Mouse (Mus musculus) intestine, embryonic 15.5 days (tissue): ENCODE data around the gene Xylt1. TPM values are rescaled to one million over a fixed set of nuclear protein-coding genes. Genes with fewer than 3 reads are reported as not detected.

Experiments used
- ATAC-seq: fragments of 200-750 bp; cut with Nextera tagmentation; 2 replicates; pipeline ENCODE4 v1.8.0; 2017; ENCODE audit warnings: moderate TSS enrichment, moderate library complexity
- H3K27ac ChIP-seq: fragments of 300-500 bp; sonication (generic); 2 replicates; pipeline ENCODE4 v1.5.1; 2015; ENCODE audit warnings: mild to moderate bottlenecking, inconsistent platforms
- H3K27me3 ChIP-seq: fragments of 300-500 bp; sonication (generic); replicated peaks from 2 replicates; pipeline ENCODE4 v1.6.1; 2015; ENCODE audit warnings: inconsistent platforms
- H3K36me3 ChIP-seq: fragments of 300-500 bp; sonication (generic); 2 replicates; pipeline ENCODE4 v1.6.1; 2015; ENCODE audit warnings: inconsistent platforms
- H3K4me1 ChIP-seq: fragments of 300-500 bp; sonication (generic); replicated peaks from 2 replicates; pipeline ENCODE4 v1.6.1; 2015; ENCODE audit warnings: inconsistent platforms
- H3K4me2 ChIP-seq: fragments of 300-500 bp; sonication (generic); replicated peaks from 2 replicates; pipeline ENCODE4 v1.6.1; 2015; ENCODE audit warnings: mild to moderate bottlenecking, inconsistent platforms
- H3K4me3 ChIP-seq: fragments of 300-500 bp; sonication (generic); replicated peaks from 2 replicates; pipeline ENCODE4 v1.5.1; 2015; ENCODE audit warnings: inconsistent platforms
- H3K9ac ChIP-seq: fragments of 300-500 bp; sonication (generic); 2 replicates; pipeline ENCODE4 v1.6.1; 2015; ENCODE audit warnings: inconsistent platforms
- H3K9me3 ChIP-seq: fragments of 300-500 bp; sonication (generic); 2 replicates; pipeline ENCODE4 v1.6.1; 2016; ENCODE audit warnings: inconsistent platforms
- WGBS: fragments of 180-500 bp; shearing (Covaris S2); methylation state at CpG from one replicate; pipeline ENCODE4 v1.1.7; 2015; 5-methylcytosine and 5-hydroxymethylcytosine counted together
- polyA plus RNA-seq: library from polyadenylated mRNA; unstranded; fragments of >200 nt; fragmentation: Nextera tagmentation; extraction: Ambion mirVana; gene quantifications from 2 replicates; pipeline ENCODE4 v1.2.1, GENCODE M21; 2015

Gene Xylt1
- 0.68 and 0.87 TPM in 2 replicates for polyA plus RNA-seq

DNA sequence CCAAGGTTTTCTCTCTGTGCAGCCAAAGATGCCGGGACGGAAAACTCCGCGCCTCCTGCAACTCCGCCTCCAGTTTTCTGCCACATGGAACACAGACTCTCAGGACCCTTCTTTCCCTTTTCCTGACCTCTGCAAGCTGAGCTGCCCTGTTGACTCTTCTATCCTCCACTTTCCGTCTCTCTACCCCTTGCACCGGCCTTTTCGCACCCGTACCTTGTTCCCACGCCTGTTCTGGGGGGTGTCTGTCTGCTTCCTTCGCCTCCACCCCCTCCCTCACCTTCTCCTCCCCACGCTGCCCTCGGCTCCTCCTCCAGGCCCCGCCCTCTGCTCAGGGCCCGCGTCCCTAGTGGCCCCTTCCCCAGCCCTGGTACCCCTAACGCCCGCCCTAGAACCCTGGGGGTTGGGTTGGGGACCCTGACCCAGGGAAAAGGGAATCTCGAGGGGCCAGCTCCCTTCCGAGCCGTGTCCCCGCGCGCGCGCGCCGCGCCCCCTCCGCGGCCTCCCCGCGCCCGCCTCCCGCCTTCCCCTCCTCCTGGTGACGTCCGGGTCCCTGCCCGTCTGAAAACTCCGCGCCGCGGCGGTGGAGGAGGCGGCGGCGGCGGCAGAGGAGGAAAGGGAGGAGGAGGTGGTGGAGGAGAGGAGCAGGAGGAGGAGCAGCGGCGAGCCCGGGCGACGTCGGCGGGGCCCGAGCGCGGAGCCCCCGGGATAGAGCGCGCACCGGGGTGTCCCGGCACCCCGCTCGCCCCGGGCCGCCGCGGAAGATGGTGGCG is at the start of gene Xylt1:
Gene Xylt1, plus strand, starts transcription at position 562 of the 770 bp plus-strand sequence.
- under 1% methylated on average over 63 of the region's 69 CpGs for WGBS
- peaks cover 9% of the 10 kb centered on the region for H3K4me1 ChIP-seq

GRCm38 (mm10) chr7:117333936-117334335 is 46.8 kb upstream of the Xylt1 start:
- Histone ChIP-seq H3K27me3 (no peaks in the 10 kb centered on the region), H3K4me3 (no peak overlapping the region), H3K9me3 (no peaks in the 10 kb centered on the region), H3K9ac (no peak overlapping the region), H3K36me3 (no peaks in the 10 kb centered on the region), H3K4me2 (no peak overlapping the region), H3K27ac (no peak overlapping the region), H3K4me1 (no peaks in the 10 kb centered on the region)
- no peak for ATAC-seq
- WGBS = 85% methylated on average over 5 of the region's 5 CpGs

More for the DNA sequence above, at the start of gene Xylt1:
- Histone ChIP-seq H3K36me3 (no peaks in the 10 kb centered on the region), H3K9me3 (no peaks in the 10 kb centered on the region), H3K27me3 (0 out of 2 replicates have a peak, but pooled peaks cover 2% of the 10 kb centered on the region), H3K4me3 (peak within 1 kb of the TSS; percentile 87), H3K9ac (peak within 1 kb of the TSS; percentile 74), H3K4me2 (peak within 1 kb of the TSS; percentile 97), H3K27ac (peak within 1 kb of the TSS; percentile 68)
- peak; percentile 92 for ATAC-seq

DNA sequence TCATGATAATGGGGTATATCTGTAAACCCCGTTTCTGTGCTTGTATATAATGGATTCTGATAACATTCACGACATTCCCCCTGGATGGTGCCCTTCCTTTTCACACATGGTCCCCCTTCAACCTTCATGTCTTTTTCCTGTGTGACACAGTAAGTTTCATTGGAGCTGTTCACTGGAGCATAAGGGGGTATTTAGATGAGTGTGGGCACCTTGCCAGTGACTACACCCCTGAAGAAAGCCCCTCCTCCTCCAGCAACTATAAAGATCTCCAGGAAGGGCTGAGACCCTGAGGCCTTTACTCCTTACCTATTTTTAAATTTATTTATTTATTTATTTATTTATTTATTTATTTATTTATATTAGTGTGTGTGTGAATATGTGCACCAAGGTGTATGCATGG is 24.5 kb upstream of the Xylt1 start:
- H3K4me1 ChIP-seq = no peaks in the 10 kb centered on the region
- WGBS = 89% methylated on average over 2 of the region's 2 CpGs
- no peaks in the 10 kb centered on the region for H3K36me3 ChIP-seq
- ATAC-seq = no peak
- no peaks in the 10 kb centered on the region for H3K27me3 ChIP-seq
- no peak overlapping the region for H3K27ac ChIP-seq
- H3K4me3 ChIP-seq = no peak overlapping the region
- no peak overlapping the region for H3K4me2 ChIP-seq
- no peaks in the 10 kb centered on the region for H3K9me3 ChIP-seq
- no peak overlapping the region for H3K9ac ChIP-seq

DNA sequence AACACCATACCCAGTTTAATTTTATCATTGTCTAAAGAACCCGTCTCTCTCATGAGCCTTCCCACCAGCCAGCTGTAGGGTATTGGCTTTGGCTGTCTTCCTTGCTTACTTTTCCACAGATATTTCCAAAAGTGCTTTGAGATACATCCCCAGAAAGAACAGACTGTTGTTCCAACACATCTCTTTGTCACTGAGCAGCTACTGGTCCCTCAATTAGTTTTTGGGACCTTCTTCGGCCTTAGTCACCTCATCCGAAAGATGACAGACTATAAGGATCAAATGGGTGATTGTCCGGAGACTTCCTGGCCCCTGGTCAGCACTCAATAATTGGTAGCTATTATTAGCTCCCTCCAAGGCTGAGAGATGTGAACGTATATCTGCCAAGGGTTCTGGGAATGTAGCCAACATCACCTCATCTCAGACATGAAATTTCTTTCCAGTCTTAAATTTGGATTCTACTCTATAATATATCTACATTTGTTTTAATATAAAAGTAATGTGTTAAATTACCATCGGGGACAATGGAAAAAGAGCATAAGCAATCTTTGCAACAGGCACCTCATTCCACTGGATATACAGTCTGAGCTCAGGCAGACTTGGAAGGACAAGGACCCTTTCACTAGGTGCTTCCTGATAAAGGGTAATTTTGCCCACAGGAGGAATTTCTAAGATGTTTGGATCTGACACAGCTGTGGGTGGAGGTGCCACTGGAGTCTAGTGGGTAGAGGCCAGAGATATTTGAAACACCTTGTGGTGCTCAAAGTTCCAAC is 23.2 kb upstream of the Xylt1 start:
- no peak overlapping the region for H3K4me3 ChIP-seq
- H3K9me3 ChIP-seq = no peaks in the 10 kb centered on the region
- no peaks in the 10 kb centered on the region for H3K36me3 ChIP-seq
- ATAC-seq = no peak
- H3K27me3 ChIP-seq = no peaks in the 10 kb centered on the region
- no peaks in the 10 kb centered on the region for H3K4me1 ChIP-seq
- no peak overlapping the region for H3K4me2 ChIP-seq
- 62% methylated on average over 6 of the region's 6 CpGs for WGBS
- no peak overlapping the region for H3K9ac ChIP-seq
- H3K27ac ChIP-seq = no peak overlapping the region

DNA sequence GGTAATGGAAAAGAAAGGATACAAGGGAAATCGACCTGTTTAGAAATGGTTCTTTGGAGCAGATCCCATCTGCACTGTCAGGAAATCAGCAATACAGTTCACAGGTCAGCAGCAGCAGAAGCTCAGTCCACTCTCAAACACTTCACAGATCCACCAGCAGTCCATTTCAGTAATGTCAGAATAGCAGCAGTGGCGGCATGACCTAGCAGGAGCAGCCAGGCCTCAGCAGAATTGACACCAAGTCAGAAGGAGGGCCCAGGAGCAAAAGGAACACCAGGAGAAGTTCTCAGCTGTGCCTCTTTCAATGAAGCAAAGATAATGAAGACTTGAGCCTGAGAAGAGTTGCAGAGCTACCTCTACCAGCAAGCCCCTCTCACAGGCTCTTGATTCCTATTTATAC is 19.5 kb upstream of the Xylt1 start:
- no peaks in the 10 kb centered on the region for H3K36me3 ChIP-seq
- H3K4me1 ChIP-seq = no peaks in the 10 kb centered on the region
- WGBS = 81% methylated on average over 2 of the region's 2 CpGs

GRCm38 (mm10) chr7:117362493-117362892 is 18.3 kb upstream of the Xylt1 start:
- Histone ChIP-seq H3K4me3 (no peak overlapping the region), H3K27ac (no peak overlapping the region), H3K9me3 (no peaks in the 10 kb centered on the region), H3K9ac (no peak overlapping the region), H3K27me3 (no peaks in the 10 kb centered on the region), H3K4me2 (no peak overlapping the region), H3K36me3 (no peaks in the 10 kb centered on the region), H3K4me1 (no peaks in the 10 kb centered on the region)
- 84% methylated on average over 4 of the region's 4 CpGs for WGBS
- no peak for ATAC-seq

More for the DNA sequence above, 19.5 kb upstream of the Xylt1 start:
- no peak overlapping the region for H3K9ac ChIP-seq
- H3K4me2 ChIP-seq = no peak overlapping the region
- H3K4me3 ChIP-seq = no peak overlapping the region
- no peak for ATAC-seq
- no peak overlapping the region for H3K27ac ChIP-seq
- no peaks in the 10 kb centered on the region for H3K27me3 ChIP-seq
- no peaks in the 10 kb centered on the region for H3K9me3 ChIP-seq

DNA sequence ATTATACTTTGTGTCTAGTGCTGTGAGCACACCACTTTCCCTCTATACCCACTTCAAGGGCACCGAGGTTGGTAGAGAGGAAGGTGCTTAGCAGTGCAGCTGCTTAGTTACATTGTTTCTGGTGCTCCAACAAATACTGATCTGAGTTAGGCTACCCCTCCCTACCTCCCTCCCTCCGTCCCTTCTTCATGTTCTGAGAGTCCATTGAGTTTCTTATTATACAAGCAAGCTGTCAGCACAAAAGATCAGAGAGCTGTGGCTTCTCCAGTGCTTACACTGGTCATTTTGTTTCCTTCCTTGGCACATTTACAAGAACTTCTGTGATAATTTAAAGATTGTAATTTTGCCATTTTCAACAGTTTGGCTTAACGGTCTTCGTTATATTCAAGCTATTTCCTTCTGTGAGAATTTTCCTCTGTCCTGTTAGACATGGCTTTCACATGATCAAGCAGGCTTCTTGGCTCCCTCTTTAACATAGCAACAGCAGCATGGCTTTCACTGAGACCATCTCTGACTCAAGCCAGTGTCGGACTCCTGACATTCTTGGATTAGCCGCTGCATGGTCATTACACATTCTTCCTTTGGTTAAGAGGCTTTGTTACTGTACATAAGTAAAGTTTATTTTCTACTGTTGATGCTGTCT is 12.0 kb upstream of the Xylt1 start:
- Histone ChIP-seq H3K9ac (no peak overlapping the region), H3K27ac (no peak overlapping the region), H3K9me3 (no peaks in the 10 kb centered on the region), H3K4me2 (no peak overlapping the region), H3K4me1 (no peaks in the 10 kb centered on the region), H3K27me3 (no peaks in the 10 kb centered on the region), H3K36me3 (no peaks in the 10 kb centered on the region), H3K4me3 (no peak overlapping the region)
- 62% methylated on average over 6 of the region's 6 CpGs for WGBS
- no peak for ATAC-seq

DNA sequence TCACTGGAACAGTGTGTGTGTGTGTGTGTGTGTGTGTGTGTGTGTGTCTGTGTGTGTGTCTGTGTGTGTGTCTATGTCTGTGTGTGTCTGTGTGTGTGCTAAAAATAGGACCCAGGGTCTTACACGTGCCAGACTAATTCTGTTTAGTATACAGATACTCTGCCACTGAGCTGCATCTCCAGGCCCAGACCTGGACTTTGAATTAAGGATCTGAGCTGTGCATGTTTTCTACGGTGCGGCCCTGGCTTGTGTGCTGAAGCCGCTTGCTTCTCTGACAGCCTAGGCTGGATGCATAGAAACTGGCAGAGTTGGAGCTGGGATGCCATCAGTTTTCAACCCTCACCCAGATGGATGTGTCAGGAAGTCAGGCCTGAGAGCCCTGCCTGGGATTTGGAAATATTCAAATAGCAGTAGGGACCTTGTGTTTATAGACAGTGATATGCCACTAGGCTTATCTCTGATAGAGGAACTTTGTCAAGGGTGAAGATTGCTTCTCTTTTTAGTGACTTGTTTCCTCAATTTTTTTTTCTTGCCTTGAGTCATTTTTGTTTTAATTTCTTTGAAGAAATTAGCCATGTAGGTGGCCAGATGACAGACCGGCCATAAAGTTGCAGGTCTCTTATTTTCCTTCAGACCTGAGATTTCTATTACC is 11.4 kb upstream of the Xylt1 start:
- ATAC-seq = no peak

GRCm38 (mm10) chr7:117375886-117376309 is 4.9 kb upstream of the Xylt1 start:
- Histone ChIP-seq H3K4me2 (no peak overlapping the region), H3K27ac (no peak overlapping the region), H3K36me3 (no peaks in the 10 kb centered on the region), H3K4me3 (no peak overlapping the region), H3K4me1 (no peaks in the 10 kb centered on the region; the same call in 1 of the 2 replicates), H3K9me3 (no peaks in the 10 kb centered on the region), H3K27me3 (no peaks in the 10 kb centered on the region), H3K9ac (no peak overlapping the region)
- WGBS = 38% methylated on average over 9 of the region's 9 CpGs
- no peak for ATAC-seq

More for the DNA sequence above, 11.4 kb upstream of the Xylt1 start:
- Histone ChIP-seq H3K4me2 (no peak overlapping the region), H3K4me3 (no peak overlapping the region), H3K36me3 (no peaks in the 10 kb centered on the region), H3K27ac (no peak overlapping the region), H3K9ac (no peak overlapping the region), H3K4me1 (no peaks in the 10 kb centered on the region), H3K27me3 (no peaks in the 10 kb centered on the region), H3K9me3 (no peaks in the 10 kb centered on the region)
- WGBS = 61% methylated on average over 5 of the region's 5 CpGs

DNA sequence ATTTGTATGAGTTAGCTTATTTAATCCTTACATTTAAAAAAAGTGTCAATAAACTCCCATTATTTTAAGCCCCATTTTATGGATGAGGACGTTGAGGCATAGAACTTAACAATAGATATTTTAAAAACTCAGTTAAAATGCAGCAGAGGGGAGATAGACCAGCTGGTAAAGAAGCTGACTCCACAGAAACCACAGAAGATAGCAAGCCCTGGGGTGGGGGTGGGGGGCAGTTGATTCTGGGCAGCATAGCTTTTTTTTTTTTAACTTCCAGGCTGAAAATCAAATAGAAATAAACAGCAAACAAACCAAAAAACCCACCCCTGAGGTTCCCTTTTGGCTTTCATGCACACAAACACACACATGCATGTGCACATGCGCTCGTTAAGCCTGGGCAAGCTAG is 3.6 kb upstream of the Xylt1 start:
- Histone ChIP-seq H3K4me2 (no peak overlapping the region), H3K27me3 (0 out of 2 replicates have a peak, but pooled peaks cover 2% of the 10 kb centered on the region), H3K4me3 (no peak overlapping the region), H3K9ac (no peak overlapping the region), H3K4me1 (peaks cover 5% of the 10 kb centered on the region), H3K27ac (no peak overlapping the region), H3K9me3 (no peaks in the 10 kb centered on the region), H3K36me3 (no peaks in the 10 kb centered on the region)
- ATAC-seq = no peak
- 84% methylated on average over 3 of the region's 3 CpGs for WGBS

DNA sequence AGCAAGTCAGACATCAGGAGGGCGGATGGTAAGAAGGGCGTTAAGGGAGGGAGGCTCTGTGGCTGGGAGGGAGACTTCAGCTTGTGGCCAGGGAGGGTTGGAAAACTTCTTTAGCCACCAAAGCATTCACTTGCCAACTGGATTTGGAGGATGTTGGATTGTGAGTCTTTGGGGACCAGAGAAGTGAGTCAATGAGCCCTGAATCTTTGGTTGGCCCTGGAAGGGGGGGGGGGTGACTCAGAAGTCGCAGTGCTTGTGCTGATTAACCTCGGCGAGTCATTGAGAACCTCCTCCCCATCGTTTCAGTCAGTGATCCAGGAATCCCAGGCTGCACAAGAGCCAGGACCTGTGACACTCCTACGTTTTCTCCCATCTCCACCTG is 752 bp upstream of the Xylt1 start:
- H3K4me1 ChIP-seq = peaks cover 9% of the 10 kb centered on the region
- 8% methylated on average over 7 of the region's 7 CpGs for WGBS

More for the DNA sequence above, 752 bp upstream of the Xylt1 start:
- H3K36me3 ChIP-seq = no peaks in the 10 kb centered on the region
- peak overlapping the region; percentile 87 for H3K4me3 ChIP-seq
- peak overlapping the region; percentile 74 for H3K9ac ChIP-seq
- ATAC-seq = peak; percentile 1; the same call in 1 of the 2 replicates
- H3K9me3 ChIP-seq = no peaks in the 10 kb centered on the region
- 0 out of 2 replicates have a peak, but pooled peaks cover 2% of the 10 kb centered on the region for H3K27me3 ChIP-seq
- no peak overlapping the region for H3K27ac ChIP-seq
- H3K4me2 ChIP-seq = peak overlapping the region; percentile 97
